Mouse (Mus musculus) limb, embryonic 10.5 days (tissue): ENCODE results near the gene Ssbp2. TPM values are rescaled to one million over a fixed set of nuclear protein-coding genes. Genes with fewer than 3 reads are reported as not detected.

Experiments used
- DNase-seq: peaks from one replicate; pipeline ENCODE4 v3.0.0-alpha.2; 2017; ENCODE audit warnings: low spot score
- H3K27ac ChIP-seq: fragments of 300-500 bp; sonication (generic); 2 replicates; pipeline ENCODE4 v1.5.1; 2016; ENCODE audit warnings: mild to moderate bottlenecking
- H3K27me3 ChIP-seq: fragments of 300-500 bp; sonication (generic); 2 replicates; pipeline ENCODE4 v1.6.1; 2016; ENCODE audit warnings: low read depth, mild to moderate bottlenecking; ENCODE audit not compliant: poor library complexity, severe bottlenecking
- H3K36me3 ChIP-seq: fragments of 300-500 bp; sonication (generic); 2 replicates; pipeline ENCODE4 v1.6.1; 2016; ENCODE audit warnings: mild to moderate bottlenecking, moderate library complexity
- H3K4me1 ChIP-seq: fragments of 300-500 bp; sonication (generic); 2 replicates; pipeline ENCODE4 v1.6.1; 2016
- H3K4me3 ChIP-seq: fragments of 300-500 bp; sonication (generic); 2 replicates; pipeline ENCODE4 v1.5.1; 2016; ENCODE audit warnings: mild to moderate bottlenecking, moderate library complexity
- H3K9me3 ChIP-seq: fragments of 300-500 bp; sonication (generic); replicated peaks from 2 replicates; pipeline ENCODE4 v1.6.1; 2016; ENCODE audit warnings: mild to moderate bottlenecking
- WGBS: fragments of 180-500 bp; shearing (Covaris S2); methylation state at CpG from one replicate; pipeline ENCODE4 v1.1.7; 2016; 5-methylcytosine and 5-hydroxymethylcytosine counted together
- polyA plus RNA-seq: library from polyadenylated mRNA; unstranded; fragments of >200 nt; fragmentation: Nextera tagmentation; extraction: Ambion mirVana; gene quantifications from 2 replicates; pipeline ENCODE4 v1.2.1, GENCODE M21; 2016

Gene Ssbp2
- polyA plus RNA-seq, 1 experiment from 2014 or later: 183 TPM

GRCm38 (mm10) chr13:91508991-91509390, 48.9 kb downstream of the Ssbp2 start:
- H3K9me3 ChIP-seq: no peaks in the 10 kb centered on the region
- WGBS: 76% methylated on average over 1 of the region's 1 CpGs
- no peaks in the 10 kb centered on the region for H3K36me3 ChIP-seq
- peaks cover 10% of the 10 kb centered on the region for H3K4me1 ChIP-seq
- no peak for DNase-seq
- H3K27me3 ChIP-seq: no peaks in the 10 kb centered on the region
- no peak overlapping the region for H3K4me3 ChIP-seq
- H3K27ac ChIP-seq: no peak overlapping the region

- Histone ChIP-seq H3K9me3 (no peaks in the 10 kb centered on the region), H3K27me3 (no peaks in the 10 kb centered on the region), H3K27ac (no peak overlapping the region), H3K36me3 (no peaks in the 10 kb centered on the region), H3K4me1 (peaks cover 10% of the 10 kb centered on the region), H3K4me3 (no peak overlapping the region)
- 68% methylated on average over 2 of the region's 2 CpGs for WGBS
- DNase-seq: no peak
Measured at GRCm38 (mm10) chr13:91509467-91509866, 49.4 kb downstream of the Ssbp2 start.

- WGBS: 88% methylated on average over 4 of the region's 4 CpGs
- no peaks in the 10 kb centered on the region for H3K9me3 ChIP-seq
- H3K27me3 ChIP-seq: no peaks in the 10 kb centered on the region
- no peak overlapping the region for H3K27ac ChIP-seq
- no peak for DNase-seq
- H3K4me3 ChIP-seq: no peak overlapping the region
- H3K4me1 ChIP-seq: peaks cover 8% of the 10 kb centered on the region
- no peaks in the 10 kb centered on the region for H3K36me3 ChIP-seq
Measured at GRCm38 (mm10) chr13:91514979-91515378, 54.9 kb downstream of the Ssbp2 start.

GRCm38 (mm10) chr13:91520073-91520750, 60.1 kb downstream of the Ssbp2 start:
- Histone ChIP-seq H3K36me3 (no peaks in the 10 kb centered on the region; the same call in 1 of the 2 replicates), H3K9me3 (no peaks in the 10 kb centered on the region), H3K4me3 (no peak overlapping the region), H3K27ac (no peak overlapping the region), H3K27me3 (no peaks in the 10 kb centered on the region), H3K4me1 (peaks cover 13% of the 10 kb centered on the region)
- DNase-seq: no peak
- WGBS: 22% methylated on average over 4 of the region's 4 CpGs

GRCm38 (mm10) chr13:91520968-91521367, 60.9 kb downstream of the Ssbp2 start:
- peaks cover 13% of the 10 kb centered on the region for H3K4me1 ChIP-seq
- peaks cover 1% of the 10 kb centered on the region; the same call in 1 of the 2 replicates for H3K36me3 ChIP-seq
- H3K9me3 ChIP-seq: no peaks in the 10 kb centered on the region
- no peak overlapping the region for H3K27ac ChIP-seq
- H3K4me3 ChIP-seq: no peak overlapping the region
- WGBS: 98% methylated on average over 1 of the region's 1 CpGs
- no peaks in the 10 kb centered on the region for H3K27me3 ChIP-seq
- DNase-seq: no peak

GRCm38 (mm10) chr13:91526058-91526457, 66.0 kb downstream of the Ssbp2 start:
- Histone ChIP-seq H3K27ac (no peak overlapping the region), H3K27me3 (no peaks in the 10 kb centered on the region), H3K4me3 (no peak overlapping the region), H3K4me1 (no peaks in the 10 kb centered on the region), H3K36me3 (peaks cover 13% of the 10 kb centered on the region), H3K9me3 (no peaks in the 10 kb centered on the region)
- WGBS: 96% methylated on average over 12 of the region's 12 CpGs
- DNase-seq: no peak

GRCm38 (mm10) chr13:91529821-91530220, 69.7 kb downstream of the Ssbp2 start:
- Histone ChIP-seq H3K36me3 (peaks cover 41% of the 10 kb centered on the region), H3K4me3 (no peak overlapping the region), H3K4me1 (no peaks in the 10 kb centered on the region), H3K27me3 (no peaks in the 10 kb centered on the region), H3K27ac (no peak overlapping the region), H3K9me3 (0 out of 2 replicates have a peak, but pooled peaks cover 2% of the 10 kb centered on the region)
- DNase-seq: no peak
- 96% methylated on average over 3 of the region's 3 CpGs for WGBS

GRCm38 (mm10) chr13:91536711-91537110, 76.6 kb downstream of the Ssbp2 start:
- Histone ChIP-seq H3K36me3 (peaks cover 61% of the 10 kb centered on the region), H3K9me3 (0 out of 2 replicates have a peak, but pooled peaks cover 2% of the 10 kb centered on the region), H3K4me1 (no peaks in the 10 kb centered on the region), H3K4me3 (no peak overlapping the region), H3K27ac (no peak overlapping the region), H3K27me3 (no peaks in the 10 kb centered on the region)
- 85% methylated on average over 3 of the region's 3 CpGs for WGBS
- DNase-seq: no peak

- DNase-seq: no peak
- 97% methylated on average over 2 of the region's 2 CpGs for WGBS
- H3K4me1 ChIP-seq: no peaks in the 10 kb centered on the region
- H3K9me3 ChIP-seq: no peaks in the 10 kb centered on the region
- no peak overlapping the region for H3K4me3 ChIP-seq
- peaks cover 42% of the 10 kb centered on the region for H3K36me3 ChIP-seq
- no peak overlapping the region for H3K27ac ChIP-seq
- no peaks in the 10 kb centered on the region for H3K27me3 ChIP-seq
Measured at GRCm38 (mm10) chr13:91540145-91541068, 80.3 kb downstream of the Ssbp2 start.

GRCm38 (mm10) chr13:91541069-91541429, 81.0 kb downstream of the Ssbp2 start:
- no peak overlapping the region for H3K27ac ChIP-seq
- peaks cover 42% of the 10 kb centered on the region for H3K36me3 ChIP-seq
- WGBS: 96% methylated on average over 6 of the region's 6 CpGs
- DNase-seq: no peak
- H3K27me3 ChIP-seq: no peaks in the 10 kb centered on the region
- no peak overlapping the region for H3K4me3 ChIP-seq
- H3K9me3 ChIP-seq: no peaks in the 10 kb centered on the region
- H3K4me1 ChIP-seq: no peaks in the 10 kb centered on the region

GRCm38 (mm10) chr13:91543555-91543954, 83.5 kb downstream of the Ssbp2 start:
- no peaks in the 10 kb centered on the region for H3K9me3 ChIP-seq
- no peak overlapping the region for H3K4me3 ChIP-seq
- WGBS: 89% methylated on average over 5 of the region's 5 CpGs
- no peak overlapping the region for H3K27ac ChIP-seq
- peaks cover 38% of the 10 kb centered on the region for H3K36me3 ChIP-seq
- no peaks in the 10 kb centered on the region for H3K27me3 ChIP-seq
- H3K4me1 ChIP-seq: no peaks in the 10 kb centered on the region
- no peak for DNase-seq

- no peak overlapping the region for H3K27ac ChIP-seq
- no peaks in the 10 kb centered on the region for H3K9me3 ChIP-seq
- H3K4me1 ChIP-seq: no peaks in the 10 kb centered on the region
- H3K27me3 ChIP-seq: no peaks in the 10 kb centered on the region
- peaks cover 18% of the 10 kb centered on the region for H3K36me3 ChIP-seq
- DNase-seq: no peak
- WGBS: 80% methylated on average over 6 of the region's 6 CpGs
- no peak overlapping the region for H3K4me3 ChIP-seq
Measured at GRCm38 (mm10) chr13:91564047-91564446, 104.0 kb downstream of the Ssbp2 start.

- DNase-seq: no peak
- Histone ChIP-seq H3K4me3 (no peak overlapping the region), H3K27me3 (no peaks in the 10 kb centered on the region), H3K4me1 (no peaks in the 10 kb centered on the region), H3K27ac (no peak overlapping the region), H3K9me3 (no peaks in the 10 kb centered on the region), H3K36me3 (peaks cover 20% of the 10 kb centered on the region)
- 94% methylated on average over 6 of the region's 6 CpGs for WGBS
Measured at GRCm38 (mm10) chr13:91564755-91565154, 104.7 kb downstream of the Ssbp2 start.
